Mouse (Mus musculus): ENCODE results near the gene Sh3glb2.

GRCm38 (mm10) chr2:30408452-30409100, 49.4 kb upstream of the Sh3glb2 start:
- no peak for TF ChIP-seq EP300 (IDR thresholded peaks at IDR 0.05; ENCODE audit: insufficient read depth, low read depth, low read length)
- TF ChIP-seq POLR2A (IDR thresholded peaks at IDR 0.05; ENCODE audit: insufficient read depth, low read length), result no peak
